Mouse (Mus musculus): ENCODE data around the gene Ptpn14.

DNA sequence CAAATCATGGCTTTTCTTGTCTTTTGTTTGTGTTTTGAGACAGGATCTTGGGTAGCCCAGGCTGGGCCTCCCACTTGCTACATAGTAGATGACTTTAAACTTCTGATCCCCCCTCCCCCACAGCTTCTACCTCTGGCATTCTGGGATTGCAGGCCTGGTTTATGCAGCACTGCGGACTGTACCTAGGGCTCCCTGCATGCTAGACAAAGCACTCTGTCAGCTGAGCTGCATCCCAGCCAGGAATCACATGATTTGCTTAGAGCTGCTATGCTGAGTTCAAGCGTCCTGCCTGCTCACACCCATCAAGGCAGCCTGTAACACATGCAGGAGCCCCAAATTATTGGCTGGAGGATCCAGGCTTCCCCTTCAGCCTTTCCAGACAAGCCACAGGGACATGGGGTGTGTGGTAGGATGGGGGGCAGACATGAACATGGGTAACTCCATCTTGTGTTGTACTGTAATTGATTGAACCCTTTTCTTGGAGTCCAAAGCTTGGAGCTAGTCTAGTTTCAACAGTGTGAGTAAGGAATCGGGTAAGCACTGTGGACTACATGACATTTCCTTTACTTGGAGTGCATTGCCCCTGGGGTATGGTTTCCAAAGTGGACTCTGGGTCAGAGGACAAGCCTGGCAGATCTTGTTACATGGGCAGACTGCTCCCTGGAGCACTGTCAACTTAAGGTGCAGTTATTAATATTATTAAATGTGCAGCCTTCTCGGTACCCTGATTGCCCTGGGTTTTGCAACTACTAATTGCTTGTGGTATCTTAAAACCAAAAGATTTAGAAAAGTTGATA is 17.0 kb downstream of the Ptpn14 start:
- TF ChIP-seq POLR2A (IDR thresholded peaks at IDR 0.05; ENCODE audit: insufficient read depth, low read depth, low read length) (no peak), CTCF (IDR thresholded peaks at IDR 0.05) (no peak), EP300 (IDR thresholded peaks at IDR 0.05; ENCODE audit: insufficient read depth, low read depth, low read length) (no peak)
